Mouse (Mus musculus): ENCODE results near the gene Hoxc8.

The Hoxc8 gene

DNA sequence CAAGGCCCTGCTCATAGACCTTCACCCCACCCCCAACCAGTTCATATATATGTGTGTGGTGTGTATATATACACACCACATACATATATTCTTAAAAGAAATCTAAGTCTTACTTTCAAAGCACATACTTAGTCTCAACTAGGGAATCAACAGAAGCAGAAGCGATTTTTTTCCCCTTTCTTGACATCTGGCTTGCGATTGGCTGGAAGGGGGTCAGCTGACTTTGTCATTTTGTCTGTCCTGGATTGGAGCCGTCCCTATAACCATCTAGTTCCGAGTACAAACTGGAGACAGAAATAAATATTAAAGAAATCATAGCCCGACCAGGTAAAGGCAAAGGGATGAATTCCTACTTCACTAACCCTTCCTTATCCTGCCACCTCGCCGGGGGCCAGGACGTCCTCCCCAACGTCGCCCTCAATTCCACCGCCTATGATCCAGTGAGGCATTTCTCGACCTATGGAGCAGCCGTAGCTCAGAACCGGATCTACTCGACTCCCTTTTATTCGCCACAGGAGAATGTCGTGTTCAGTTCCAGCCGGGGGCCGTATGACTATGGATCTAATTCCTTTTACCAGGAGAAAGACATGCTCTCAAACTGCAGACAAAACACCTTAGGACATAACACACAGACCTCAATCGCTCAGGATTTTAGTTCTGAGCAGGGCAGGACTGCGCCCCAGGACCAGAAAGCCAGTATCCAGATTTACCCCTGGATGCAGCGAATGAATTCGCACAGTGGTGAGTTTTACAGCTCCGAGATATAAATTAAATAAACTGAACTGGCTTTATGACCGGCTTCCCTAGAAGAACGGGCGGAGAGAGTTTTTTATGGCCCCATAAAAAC is 19.1 kb downstream of the Hoxc8 start:
- DNase-seq (ENCODE audit: low spot score in 2 of 2) = no peak

DNA sequence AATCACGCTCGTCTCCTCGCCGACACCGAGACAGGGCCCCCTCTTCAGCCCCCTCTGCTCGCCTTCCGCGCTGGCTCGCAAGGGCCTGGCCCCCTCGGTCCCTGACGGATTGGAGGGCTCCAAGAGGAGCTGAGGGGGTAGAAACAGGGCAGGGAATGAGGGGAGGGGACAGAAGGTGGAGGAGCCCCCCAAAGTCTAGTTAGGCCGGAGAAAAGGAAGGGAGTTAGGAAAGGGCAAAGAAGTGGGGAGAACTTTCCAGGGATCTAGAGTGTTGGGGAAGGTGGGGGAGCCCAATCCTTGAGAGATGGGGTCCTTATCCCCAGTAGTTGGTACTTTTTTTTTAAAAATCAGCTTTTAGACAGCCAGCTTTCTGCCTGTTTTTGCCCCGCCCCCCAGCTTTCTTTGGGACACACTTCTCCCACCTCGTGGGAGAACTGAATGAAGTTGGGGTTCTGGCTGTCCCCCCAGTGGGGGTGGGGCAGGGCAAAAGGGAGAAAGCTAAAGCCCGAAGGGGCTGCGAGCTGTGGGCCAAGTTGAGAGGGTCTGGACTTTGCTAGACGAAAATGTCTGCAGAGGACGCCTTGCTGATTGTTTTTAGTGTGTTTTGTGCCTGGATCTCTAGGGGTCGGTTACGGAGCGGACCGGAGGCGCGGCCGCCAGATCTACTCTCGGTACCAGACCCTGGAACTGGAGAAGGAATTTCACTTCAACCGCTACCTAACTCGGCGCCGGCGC is 19.9 kb downstream of the Hoxc8 start:
- DNase-seq (ENCODE audit: low spot score in 2 of 2) = no peak

- DNase-seq (ENCODE audit: low spot score in 2 of 2) = no peak
Observed at GRCm38 (mm10) chr15:103010847-103011555, 20.6 kb downstream of the Hoxc8 start.

GRCm38 (mm10) chr15:103011928-103012486 is 21.6 kb downstream of the Hoxc8 start:
- DNase-seq (ENCODE audit: low spot score in 2 of 2) = no peak

DNA sequence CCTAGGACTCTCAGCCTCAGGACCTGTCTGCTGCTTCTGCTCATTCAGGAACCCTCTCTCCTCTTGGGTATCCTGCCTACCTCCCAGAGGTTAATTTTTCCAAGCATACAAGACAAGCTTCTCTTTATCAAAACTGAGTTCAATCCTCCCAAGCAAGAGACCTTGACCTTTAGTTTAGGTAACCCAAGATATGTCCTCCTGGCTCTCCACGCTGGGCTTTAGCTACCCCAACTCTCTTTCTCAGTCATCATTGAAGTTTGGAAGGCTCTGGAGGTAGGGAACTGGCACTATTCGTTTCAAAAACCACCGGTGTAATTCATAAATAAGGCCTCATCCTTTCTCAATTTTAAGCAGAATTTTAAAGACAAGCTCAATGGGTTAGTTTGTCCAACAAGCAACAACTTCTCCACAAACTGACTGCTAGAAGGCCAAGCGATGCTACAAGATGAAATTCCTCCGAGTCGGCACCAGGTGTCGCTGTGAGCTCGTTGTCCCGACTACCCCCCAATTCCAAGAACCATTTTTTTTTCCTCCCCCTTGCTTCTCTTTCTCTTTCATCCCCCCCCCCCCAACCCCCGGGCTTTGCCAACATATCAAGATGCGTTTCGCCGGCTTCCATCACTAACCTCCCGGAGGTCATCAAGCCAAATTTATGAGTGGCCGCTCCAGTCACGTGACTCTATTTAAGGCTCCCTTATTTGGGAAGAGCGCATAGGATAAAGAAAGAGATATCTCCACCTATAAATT is 23.0 kb downstream of the Hoxc8 start:
- DNase-seq (ENCODE audit: low spot score in 2 of 2) = peak in 1 of 2 experiments; percentile 21

- no peak for DNase-seq (ENCODE audit: low spot score in 2 of 2)
Observed at GRCm38 (mm10) chr15:103014166-103015008, 24.0 kb downstream of the Hoxc8 start.

DNA sequence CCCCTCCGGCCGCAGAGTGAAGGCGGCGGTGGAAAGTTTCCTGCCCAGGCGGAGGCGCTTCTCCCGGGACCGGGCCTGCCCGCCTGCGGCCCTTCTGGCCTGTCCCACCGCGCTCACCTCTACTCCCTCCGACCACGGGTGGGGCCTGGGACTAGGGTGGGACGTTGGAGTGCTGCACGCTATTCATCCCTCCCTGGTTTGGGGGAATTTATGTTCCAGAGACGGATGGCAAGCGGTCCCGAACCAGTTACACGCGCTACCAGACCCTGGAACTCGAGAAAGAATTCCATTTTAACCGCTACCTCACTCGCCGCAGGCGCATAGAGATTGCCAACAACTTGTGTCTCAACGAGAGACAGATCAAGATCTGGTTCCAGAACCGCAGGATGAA is 24.6 kb downstream of the Hoxc8 start:
- DNase-seq (ENCODE audit: low spot score in 2 of 2) = no peak

DNA sequence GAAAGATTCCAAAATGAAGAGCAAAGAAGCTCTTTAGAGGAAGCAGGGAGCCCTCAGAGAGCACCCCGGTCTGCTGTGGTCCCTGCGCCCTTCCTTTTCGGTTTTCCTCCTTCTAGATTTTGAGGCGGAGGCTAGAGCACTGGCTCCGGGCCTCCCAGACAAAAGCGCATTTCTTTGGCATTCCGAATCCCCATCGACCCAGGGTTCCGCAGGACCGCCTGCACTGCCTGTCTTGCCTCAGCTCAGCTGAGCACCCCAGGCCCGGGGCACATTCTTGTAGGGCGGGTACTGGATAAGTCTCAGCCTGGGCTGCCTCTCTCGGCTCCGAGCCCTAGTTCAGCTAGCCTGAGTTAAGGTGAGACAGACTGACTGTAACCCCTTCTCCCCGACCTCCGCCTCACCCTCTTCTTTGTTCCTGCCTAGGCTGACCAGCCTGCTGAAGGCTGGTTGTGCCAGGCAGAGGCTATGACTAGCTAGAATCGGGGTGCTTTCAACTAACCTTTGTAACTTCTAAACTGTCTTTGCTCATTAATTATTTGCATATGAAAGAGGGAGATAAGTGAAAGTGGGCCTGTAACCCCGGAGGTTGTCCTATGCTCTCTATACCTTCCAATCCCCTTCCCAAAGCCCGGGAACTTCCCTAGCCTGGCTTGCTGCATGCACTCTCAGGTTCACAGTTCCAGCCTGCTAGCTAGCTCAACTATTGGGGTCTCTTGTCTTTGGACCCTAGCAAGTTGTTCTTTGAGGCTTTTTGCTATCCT is 25.2 kb downstream of the Hoxc8 start:
- no peak for DNase-seq (ENCODE audit: low spot score in 2 of 2)

- no peak for DNase-seq (ENCODE audit: low spot score in 2 of 2)
Observed at GRCm38 (mm10) chr15:103018636-103019035, 28.2 kb downstream of the Hoxc8 start, which contains the start of gene Hoxc4. Hoxc4 (plus strand) TSS chr15:103018934.

GRCm38 (mm10) chr15:103020899-103021418 is 30.6 kb downstream of the Hoxc8 start:
- DNase-seq (ENCODE audit: low spot score in 2 of 2) = no peak

- DNase-seq (ENCODE audit: low spot score in 2 of 2) = no peak
Observed at GRCm38 (mm10) chr15:103021544-103021943, 31.1 kb downstream of the Hoxc8 start.

DNA sequence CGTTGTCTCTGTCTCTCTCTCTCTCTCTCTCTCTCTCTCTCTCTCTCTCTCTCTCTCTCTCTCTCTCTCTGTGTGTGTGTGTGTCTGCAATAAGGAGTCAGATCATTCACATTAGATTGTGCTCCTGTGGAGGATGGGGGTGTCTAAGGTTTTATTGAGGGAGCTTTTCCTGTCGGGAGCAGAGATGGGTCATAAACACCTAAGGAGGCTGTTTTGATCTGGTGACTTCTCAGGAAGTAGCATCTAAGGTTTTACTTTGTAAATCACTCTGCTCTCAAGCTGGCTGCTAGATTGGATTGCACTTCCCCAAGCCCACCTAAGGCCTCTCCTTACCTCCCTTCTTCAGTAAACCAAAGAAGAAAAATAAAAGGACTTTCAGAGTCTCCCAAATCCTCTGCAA is 33.7 kb downstream of the Hoxc8 start:
- no peak for DNase-seq (ENCODE audit: low spot score in 2 of 2)

DNA sequence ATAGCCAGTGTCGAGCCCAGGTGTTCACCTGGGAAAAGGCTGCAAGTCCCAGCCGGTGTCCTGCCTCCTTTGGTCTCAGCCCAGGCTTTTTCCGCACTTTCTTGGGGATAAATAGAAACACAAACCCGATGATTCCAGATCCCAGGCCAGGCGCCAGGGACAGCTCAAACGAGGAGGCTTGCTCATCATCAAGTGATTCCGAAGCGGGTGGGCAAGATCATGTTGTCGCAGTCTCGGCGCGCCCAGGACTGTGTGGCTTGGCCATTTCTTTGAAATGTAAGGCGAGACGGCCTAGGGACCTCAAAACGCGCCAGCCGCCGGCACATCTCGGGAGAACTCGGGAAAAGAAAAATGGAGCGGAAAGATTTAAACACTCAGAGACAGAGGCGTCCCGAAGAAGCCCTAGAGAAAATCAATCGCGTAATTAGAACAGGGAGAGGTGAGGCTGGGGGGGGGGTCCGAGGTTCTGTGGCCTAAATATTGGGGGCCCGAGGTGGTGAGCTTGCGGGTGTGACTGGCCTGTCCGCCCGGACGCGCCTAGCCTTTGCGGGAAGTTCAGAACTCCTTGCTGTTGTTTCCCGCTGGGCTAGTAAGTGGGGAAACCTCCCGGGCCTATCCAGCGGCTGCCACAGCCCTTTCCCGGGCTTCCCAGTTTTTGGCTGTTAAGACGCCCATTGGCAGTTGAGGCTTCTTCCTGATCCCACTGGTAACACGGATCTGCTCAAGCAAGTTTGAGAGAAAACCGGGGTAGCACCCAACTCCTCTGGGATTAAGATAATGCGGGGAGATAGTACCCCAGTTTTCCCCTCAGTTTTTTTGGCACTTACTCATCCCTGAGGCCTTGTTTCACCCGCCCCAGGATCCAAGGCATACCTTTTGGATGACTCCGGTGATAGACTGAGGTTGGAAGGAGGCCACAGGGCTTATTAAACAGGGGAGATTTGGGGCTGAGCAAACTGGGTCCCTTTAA is 37.1 kb downstream of the Hoxc8 start:
- DNase-seq (ENCODE audit: low spot score in 2 of 2) = no peak

GRCm38 (mm10) chr15:103028916-103029512 is 38.6 kb downstream of the Hoxc8 start:
- DNase-seq (ENCODE audit: low spot score in 2 of 2) = no peak

DNA sequence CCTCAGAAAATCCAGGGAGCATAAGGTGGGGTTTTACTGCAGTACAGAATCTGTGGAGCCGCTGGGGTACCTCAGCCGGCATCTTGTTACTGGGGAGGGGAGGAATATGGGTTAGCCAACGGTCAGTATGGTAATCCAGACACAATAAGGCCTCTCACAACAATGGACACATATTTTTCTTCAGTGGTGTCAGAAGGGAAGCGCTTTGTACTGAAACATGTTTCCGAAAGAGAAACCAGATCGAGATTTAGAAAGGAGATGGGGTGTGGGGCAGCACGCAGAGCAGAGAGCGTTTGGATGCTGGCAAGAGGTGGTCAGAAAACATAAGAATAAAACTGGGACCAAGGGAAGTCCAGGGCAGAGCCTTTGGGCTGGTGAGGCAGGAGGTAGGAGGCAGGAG is 39.7 kb downstream of the Hoxc8 start:
- no peak for DNase-seq (ENCODE audit: low spot score in 2 of 2)

DNA sequence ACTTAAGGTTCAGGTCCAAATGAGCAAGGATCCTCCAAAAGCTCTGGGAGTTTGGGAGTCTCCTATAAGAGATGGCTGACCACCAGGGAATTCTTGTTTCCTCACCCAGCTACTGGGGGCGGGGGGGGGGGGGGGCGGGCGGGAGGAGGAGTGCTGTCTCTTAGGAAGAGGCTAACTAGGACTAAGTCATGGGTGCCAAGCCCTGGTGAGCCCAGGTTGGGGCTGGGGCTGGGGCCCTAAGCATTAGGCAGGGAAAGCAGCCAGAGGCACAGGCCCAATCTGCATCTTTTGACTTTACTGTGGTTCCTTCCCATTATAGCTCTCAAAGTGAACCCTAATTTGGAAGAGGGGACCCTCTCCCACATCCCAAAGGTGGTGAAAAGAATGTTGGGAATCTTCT is 41.8 kb downstream of the Hoxc8 start:
- DNase-seq (ENCODE audit: low spot score in 2 of 2) = no peak

DNA sequence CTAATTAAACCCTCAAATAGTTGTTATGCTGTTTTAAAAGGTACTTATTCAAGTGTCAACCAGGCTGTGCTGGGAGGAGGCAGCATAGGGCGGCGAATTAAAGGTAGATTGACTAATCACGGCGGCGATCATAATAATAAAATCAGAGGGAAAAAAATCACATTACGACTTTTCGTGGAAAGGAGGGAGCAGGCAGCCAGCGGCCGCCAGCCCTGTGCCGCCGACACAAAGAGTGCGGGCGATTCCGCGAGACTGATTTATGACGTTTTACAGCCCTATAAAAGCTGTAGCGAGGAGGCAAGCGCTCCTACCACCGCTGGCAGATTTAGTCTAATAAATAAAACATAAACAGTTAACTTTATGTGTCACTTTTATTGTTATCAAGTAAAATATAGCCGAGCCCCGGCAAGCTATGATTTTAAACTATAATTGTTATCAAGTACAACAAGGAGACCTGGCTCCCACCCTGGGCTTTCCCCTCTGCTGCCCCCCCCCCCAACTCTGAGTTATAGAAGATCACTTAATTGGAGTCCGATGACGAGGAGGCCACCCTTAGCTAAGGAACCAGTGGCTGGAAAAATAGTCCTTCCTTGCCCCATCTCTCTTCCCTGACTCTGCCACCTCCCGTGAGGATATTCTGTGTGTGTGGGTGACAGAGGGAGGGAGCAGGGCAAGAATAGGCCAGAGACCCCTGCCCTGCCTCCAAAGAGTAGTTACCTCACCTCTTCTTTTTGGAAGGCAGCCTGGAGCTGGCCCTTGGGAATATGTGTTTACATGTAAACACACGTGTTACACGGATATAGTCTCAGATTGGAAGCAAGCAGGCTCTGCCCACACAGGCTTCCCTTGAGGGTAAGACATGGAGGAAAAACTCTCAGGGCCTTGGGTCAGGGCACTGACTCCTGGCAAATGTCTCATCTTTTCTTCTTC is 42.5 kb downstream of the Hoxc8 start:
- no peak for DNase-seq (ENCODE audit: low spot score in 2 of 2)

Data from heart, adult 9 months (tissue).